Mouse (Mus musculus) lung, postnatal 0 days (tissue): ENCODE measurements around the gene Adam1a.

Experiments
- CTCF ChIP-seq: IDR thresholded peaks from 2 replicates; pipeline ENCODE4 v1.5.1; 2016; ENCODE audit warnings: antibody characterized with exemption, mild to moderate bottlenecking
- EP300 ChIP-seq: IDR thresholded peaks from 2 replicates; pipeline ENCODE4 v1.6.1; 2016; ENCODE audit warnings: antibody characterized with exemption, mild to moderate bottlenecking, control low read depth

- TF ChIP-seq EP300 (no peak), CTCF (no peak)
Observed at GRCm38 (mm10) chr5:121484801-121485200, 60.5 kb downstream of the Adam1a start.
